Mouse (Mus musculus): ENCODE results near the gene Ntn5. TPM values are rescaled to one million over a fixed set of nuclear protein-coding genes. Genes with fewer than 3 reads are reported as not detected.
"Not testable (repeated sequence)": the region's sequence is repeated elsewhere in the genome, so short reads cannot be mapped to it uniquely, and the experiment has no call there.

Gene Ntn5
- polyA plus RNA-seq, 1 experiment from 2014 or later, result 0.73 TPM

DNA sequence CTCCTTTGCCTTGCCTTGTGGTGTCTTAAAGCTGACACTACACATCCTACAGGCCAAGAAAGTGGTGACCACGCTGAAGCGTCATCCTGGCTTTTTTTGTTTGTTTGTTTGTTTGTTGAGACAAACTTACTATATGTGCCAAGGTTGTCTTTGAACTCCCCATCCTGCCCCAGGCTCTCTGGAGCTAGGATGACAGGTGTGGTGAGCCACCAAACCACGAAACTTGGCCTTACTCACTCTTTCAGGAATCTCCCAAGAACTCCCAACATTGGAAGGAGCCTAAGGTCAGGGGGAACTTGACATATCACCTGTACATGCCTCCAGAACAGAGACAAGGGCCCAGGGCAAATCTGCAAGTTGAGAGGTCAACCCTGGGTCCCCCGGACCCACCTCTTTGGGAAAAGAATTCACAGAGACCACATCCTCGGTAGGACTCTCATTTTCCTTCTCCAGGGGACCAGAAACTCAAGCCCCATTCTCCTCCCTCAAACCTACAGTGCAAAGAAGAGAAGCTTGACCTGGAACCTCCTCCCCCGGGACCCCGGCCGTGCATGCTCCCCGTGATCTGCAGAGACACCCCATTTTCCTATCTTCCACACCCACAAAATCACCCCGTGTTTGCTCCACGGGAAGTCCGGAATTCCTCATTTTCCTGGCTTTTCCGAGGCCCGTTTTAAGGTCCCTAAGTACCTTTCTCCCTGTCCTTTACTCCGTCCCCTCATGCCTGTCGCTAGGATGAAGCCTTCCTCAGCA is 41.1 kb upstream of the Ntn5 start:
- Histone ChIP-seq H3K36me3 (no peaks in the 10 kb centered on the region), H3K4me2 (replicated peaks) (peak overlapping the region; percentile 78), H3K4me3 (replicated peaks) (peak overlapping the region; percentile 44), H3K27me3 (replicated peaks) (no peaks in the 10 kb centered on the region), H3K9me3 (no peaks in the 10 kb centered on the region), H3K9ac (peak overlapping the region; percentile 57), H3K27ac (peak overlapping the region; percentile 86), H3K4me1 (replicated peaks) (peaks cover 42% of the 10 kb centered on the region)
- no peak for ATAC-seq
- 31% methylated on average over 16 of the region's 16 CpGs for WGBS

GRCm38 (mm10) chr7:45643441-45644178 is 40.2 kb upstream of the Ntn5 start:
- no peaks in the 10 kb centered on the region for H3K27me3 ChIP-seq (replicated peaks)
- peak overlapping the region; percentile 78 for H3K4me2 ChIP-seq (replicated peaks)
- H3K36me3 ChIP-seq, result no peaks in the 10 kb centered on the region
- peak; percentile 92 for ATAC-seq
- H3K9ac ChIP-seq, result peak overlapping the region; percentile 57
- H3K4me3 ChIP-seq (replicated peaks), result peak overlapping the region; percentile 44
- H3K27ac ChIP-seq, result peak overlapping the region; percentile 86
- 3% methylated on average over 28 of the region's 28 CpGs for WGBS
- peaks cover 42% of the 10 kb centered on the region for H3K4me1 ChIP-seq (replicated peaks)
- no peaks in the 10 kb centered on the region for H3K9me3 ChIP-seq

DNA sequence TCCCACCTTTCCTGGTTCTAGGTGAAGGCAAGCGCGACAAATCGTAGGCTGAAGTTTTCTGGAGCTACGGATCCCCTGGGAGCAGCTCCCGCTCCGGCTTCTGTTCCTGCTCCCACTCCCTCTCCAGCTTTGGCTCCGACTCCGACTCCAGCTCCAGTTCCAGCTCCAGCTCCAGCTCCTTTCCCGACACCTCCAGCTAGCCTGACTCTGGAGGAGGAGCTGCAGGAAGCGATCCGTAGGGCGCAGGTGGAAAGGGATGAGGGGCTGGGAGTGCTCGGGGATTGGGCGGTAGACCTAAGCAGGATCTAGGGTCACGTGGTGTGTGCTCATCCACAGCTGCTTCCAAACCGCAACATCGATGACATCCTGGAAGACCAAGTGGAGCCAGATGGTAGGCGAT is 39.6 kb upstream of the Ntn5 start:
- Histone ChIP-seq H3K27ac (peak overlapping the region; percentile 84), H3K9me3 (no peaks in the 10 kb centered on the region), H3K9ac (peak overlapping the region; percentile 21; the same call in 1 of the 2 replicates), H3K27me3 (replicated peaks) (no peaks in the 10 kb centered on the region), H3K4me3 (replicated peaks) (peak overlapping the region; percentile 44), H3K4me2 (replicated peaks) (peak overlapping the region; percentile 78), H3K36me3 (no peaks in the 10 kb centered on the region), H3K4me1 (replicated peaks) (peaks cover 41% of the 10 kb centered on the region)
- WGBS, result 9% methylated on average over 18 of the region's 18 CpGs
- ATAC-seq, result peak; percentile 14

DNA sequence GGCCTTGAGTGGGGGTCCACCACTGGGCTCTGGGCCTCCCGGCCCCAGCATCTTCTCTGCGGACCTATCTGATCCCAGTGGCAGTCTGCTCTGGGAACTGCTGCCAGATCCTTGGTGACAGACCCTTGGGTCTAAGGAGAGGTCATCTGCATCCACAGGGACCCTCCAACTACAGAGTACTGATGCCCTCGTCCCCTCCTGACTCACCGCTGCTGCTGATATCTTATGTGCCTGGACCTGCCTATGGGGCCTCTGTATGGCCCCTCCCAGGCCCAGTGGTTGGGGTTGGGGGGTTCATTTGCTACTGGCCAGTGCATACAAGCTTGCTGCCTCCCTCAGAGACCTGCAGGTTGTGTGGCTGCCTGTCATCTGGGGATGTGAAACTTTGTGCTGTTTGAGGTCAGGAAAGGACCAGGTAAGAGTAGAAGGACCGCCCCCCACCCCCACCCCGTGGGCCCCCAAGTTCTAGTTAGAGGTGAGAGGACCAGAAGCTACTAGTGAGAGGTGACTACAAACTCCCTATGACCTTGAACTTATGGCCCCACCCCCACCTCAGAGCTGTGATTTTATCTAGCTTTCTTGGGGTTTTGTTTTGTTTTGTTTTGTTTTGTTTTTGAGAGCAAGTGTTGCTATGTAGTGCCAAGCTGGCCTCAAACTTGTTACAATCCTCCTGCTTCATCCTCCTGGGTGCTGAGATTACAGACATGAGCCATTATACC is 38.8 kb upstream of the Ntn5 start:
- H3K9ac ChIP-seq, result peak overlapping the region; percentile 21; the same call in 1 of the 2 replicates

DNA sequence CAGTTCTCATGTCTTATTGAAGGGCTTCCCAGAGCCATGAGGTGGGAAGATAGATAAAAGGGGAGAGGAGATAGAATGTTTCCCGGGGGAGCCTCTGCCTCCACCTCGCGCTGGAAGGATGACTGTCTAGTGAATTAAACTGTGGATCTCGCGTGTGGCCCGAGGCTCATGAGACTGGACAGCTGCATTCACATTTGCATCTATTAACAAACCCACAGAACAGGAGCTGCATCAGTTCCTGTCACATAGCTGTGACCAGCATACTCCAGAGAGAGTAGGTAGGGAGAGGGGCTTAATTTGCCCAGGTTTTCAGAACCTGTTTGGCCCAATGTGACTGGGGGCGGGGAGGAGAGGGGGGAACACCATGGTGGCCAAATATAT is 38.2 kb upstream of the Ntn5 start:
- peaks cover 31% of the 10 kb centered on the region for H3K4me1 ChIP-seq (replicated peaks)
- H3K36me3 ChIP-seq, result no peaks in the 10 kb centered on the region
- H3K4me2 ChIP-seq (replicated peaks), result no peak overlapping the region
- H3K27ac ChIP-seq, result no peak overlapping the region
- no peak for ATAC-seq
- no peaks in the 10 kb centered on the region for H3K27me3 ChIP-seq (replicated peaks)
- no peak overlapping the region for H3K9ac ChIP-seq
- 85% methylated on average over 7 of the region's 7 CpGs for WGBS
- H3K9me3 ChIP-seq, result no peaks in the 10 kb centered on the region
- no peak overlapping the region for H3K4me3 ChIP-seq (replicated peaks)

More for the DNA sequence above, 38.8 kb upstream of the Ntn5 start:
- ATAC-seq, result no peak
- H3K4me3 ChIP-seq (replicated peaks), result peak overlapping the region; percentile 44
- no peaks in the 10 kb centered on the region for H3K9me3 ChIP-seq
- peak overlapping the region; percentile 84 for H3K27ac ChIP-seq
- peaks cover 35% of the 10 kb centered on the region for H3K4me1 ChIP-seq (replicated peaks)
- H3K36me3 ChIP-seq, result no peaks in the 10 kb centered on the region
- 70% methylated on average over 6 of the region's 6 CpGs for WGBS
- H3K27me3 ChIP-seq (replicated peaks), result no peaks in the 10 kb centered on the region
- peak overlapping the region; percentile 78; the same call in 1 of the 2 replicates for H3K4me2 ChIP-seq (replicated peaks)

- 82% methylated on average over 4 of the region's 4 CpGs for WGBS
- H3K27ac ChIP-seq, result no peak overlapping the region
- no peak for ATAC-seq
- no peaks in the 10 kb centered on the region for H3K36me3 ChIP-seq
- no peak overlapping the region for H3K9ac ChIP-seq
- H3K27me3 ChIP-seq (replicated peaks), result no peaks in the 10 kb centered on the region
- no peak overlapping the region for H3K4me2 ChIP-seq (replicated peaks)
- no peaks in the 10 kb centered on the region for H3K9me3 ChIP-seq
- peaks cover 21% of the 10 kb centered on the region for H3K4me1 ChIP-seq (replicated peaks)
- no peak overlapping the region for H3K4me3 ChIP-seq (replicated peaks)
Measured at GRCm38 (mm10) chr7:45646671-45647070, 37.2 kb upstream of the Ntn5 start.

- peaks cover 10% of the 10 kb centered on the region; the same call in 1 of the 2 replicates for H3K4me1 ChIP-seq (replicated peaks)
- no peak overlapping the region for H3K9ac ChIP-seq
- H3K4me3 ChIP-seq (replicated peaks), result no peak overlapping the region
- H3K4me2 ChIP-seq (replicated peaks), result no peak overlapping the region
- H3K27me3 ChIP-seq (replicated peaks), result no peaks in the 10 kb centered on the region
- H3K27ac ChIP-seq, result no peak overlapping the region
- no peaks in the 10 kb centered on the region for H3K9me3 ChIP-seq
- no peak for ATAC-seq
- no peaks in the 10 kb centered on the region for H3K36me3 ChIP-seq
- 70% methylated on average over 8 of the region's 8 CpGs for WGBS
Measured at GRCm38 (mm10) chr7:45649351-45649750, 34.5 kb upstream of the Ntn5 start.

DNA sequence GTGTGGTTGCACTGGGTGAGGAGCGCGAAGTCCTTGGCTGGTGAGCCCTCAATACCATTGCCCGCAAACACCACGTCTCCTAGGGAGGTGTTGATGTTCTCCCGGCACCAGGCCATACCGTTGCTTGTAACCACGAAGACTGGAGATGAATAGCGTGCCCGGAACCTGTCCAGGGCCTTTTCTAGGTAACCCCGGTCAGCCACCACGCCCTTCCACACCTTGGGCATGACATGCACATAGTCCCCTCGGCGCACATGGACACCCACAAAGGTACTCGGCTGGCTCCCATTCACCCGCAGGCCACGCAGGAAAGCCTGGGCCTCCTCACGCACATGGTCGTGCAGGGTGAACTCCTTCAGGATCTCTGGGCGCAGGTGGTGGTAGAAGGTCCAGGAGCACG is 33.3 kb upstream of the Ntn5 start:
- not testable (repeated sequence) for H3K9me3 ChIP-seq; ATAC-seq; H3K27me3 ChIP-seq (replicated peaks); H3K36me3 ChIP-seq; H3K27ac ChIP-seq; H3K4me2 ChIP-seq (replicated peaks); H3K9ac ChIP-seq; H3K4me3 ChIP-seq (replicated peaks); H3K4me1 ChIP-seq (replicated peaks)
- WGBS, result 94% methylated on average over 20 of the region's 20 CpGs

- ATAC-seq, result peak; percentile 82
- Histone ChIP-seq H3K27me3 (replicated peaks) (no peaks in the 10 kb centered on the region), H3K27ac (no peak overlapping the region), H3K4me2 (replicated peaks) (peak overlapping the region; percentile 50), H3K4me1 (replicated peaks) (0 out of 2 replicates have a peak, but pooled peaks cover 8% of the 10 kb centered on the region), H3K9ac (no peak overlapping the region), H3K36me3 (no peaks in the 10 kb centered on the region), H3K4me3 (replicated peaks) (0 out of 2 replicates have a peak overlapping the region, but pooled peaks have one; percentile 2), H3K9me3 (no peaks in the 10 kb centered on the region)
- 34% methylated on average over 17 of the region's 17 CpGs for WGBS
Measured at GRCm38 (mm10) chr7:45654424-45655047, 29.3 kb upstream of the Ntn5 start.

DNA sequence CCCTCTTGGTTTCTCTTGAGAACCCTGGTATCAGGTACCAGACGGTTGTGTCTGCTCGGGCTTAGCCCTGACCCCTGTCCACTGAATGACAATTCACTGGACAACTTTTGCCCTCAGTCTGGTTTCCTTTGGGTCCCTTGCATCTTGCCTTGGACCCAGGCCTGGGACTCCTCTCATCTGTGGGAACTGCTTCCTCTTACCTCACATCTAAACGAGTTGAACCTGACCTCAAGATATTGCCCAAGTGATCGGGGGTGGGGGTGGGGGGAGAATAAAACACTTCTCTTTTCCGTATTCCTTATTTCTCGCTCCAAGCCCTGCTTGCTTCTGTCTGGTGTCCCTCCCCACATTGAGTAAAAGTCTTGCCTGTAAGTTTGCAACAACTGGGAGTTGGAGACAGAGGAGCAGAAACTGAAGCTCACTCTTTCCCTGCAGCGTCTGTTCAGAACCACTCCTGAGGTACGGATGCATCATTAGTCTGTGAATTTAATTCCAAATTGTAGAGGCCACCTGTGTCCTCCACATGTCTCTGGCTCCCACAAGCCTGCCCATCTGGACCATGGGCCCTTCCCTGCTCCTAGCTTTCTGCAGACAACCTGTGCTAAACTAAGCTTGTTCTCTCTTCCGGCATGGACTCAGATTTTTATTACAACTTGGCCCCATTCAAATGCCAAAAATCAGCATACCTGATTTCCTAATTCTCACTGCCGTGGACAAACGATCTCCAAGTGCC is 22.9 kb upstream of the Ntn5 start:
- no peak overlapping the region for H3K4me2 ChIP-seq (replicated peaks)
- H3K36me3 ChIP-seq, result no peaks in the 10 kb centered on the region
- H3K9ac ChIP-seq, result no peak overlapping the region
- no peaks in the 10 kb centered on the region for H3K9me3 ChIP-seq
- no peak for ATAC-seq
- H3K27me3 ChIP-seq (replicated peaks), result no peaks in the 10 kb centered on the region; the same call in 1 of the 2 replicates
- no peak overlapping the region for H3K4me3 ChIP-seq (replicated peaks)
- 83% methylated on average over 11 of the region's 11 CpGs for WGBS
- no peak overlapping the region for H3K27ac ChIP-seq
- H3K4me1 ChIP-seq (replicated peaks), result peaks cover 18% of the 10 kb centered on the region

DNA sequence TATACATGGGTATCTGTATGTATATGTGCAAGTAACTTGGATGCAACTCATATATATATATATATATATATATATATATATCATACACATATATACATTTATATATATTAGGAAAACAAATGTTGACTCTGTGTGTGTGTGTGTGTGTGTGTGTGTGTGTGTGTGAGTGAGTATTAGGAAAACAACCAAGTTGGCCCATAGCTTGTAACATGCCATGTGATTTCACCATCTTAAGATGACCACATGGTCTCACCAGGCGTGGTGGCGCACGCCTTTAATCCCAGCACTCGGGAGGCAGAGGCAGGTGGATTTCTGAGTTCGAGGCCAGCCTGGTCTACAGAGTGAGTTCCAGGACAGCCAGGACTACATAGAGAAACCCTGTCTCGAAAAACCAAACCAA is 22.1 kb upstream of the Ntn5 start:
- not testable (repeated sequence) for H3K4me3 ChIP-seq (replicated peaks); H3K4me2 ChIP-seq (replicated peaks); ATAC-seq; H3K27me3 ChIP-seq (replicated peaks); H3K27ac ChIP-seq; H3K36me3 ChIP-seq; H3K9me3 ChIP-seq; H3K9ac ChIP-seq
- 87% methylated on average over 6 of the region's 6 CpGs for WGBS
- H3K4me1 ChIP-seq (replicated peaks), result peaks cover 21% of the 10 kb centered on the region

Measured in intestine, embryonic 15.5 days (tissue).